Mouse (Mus musculus): Measurements from ENCODE around the gene Abca17.

DNA sequence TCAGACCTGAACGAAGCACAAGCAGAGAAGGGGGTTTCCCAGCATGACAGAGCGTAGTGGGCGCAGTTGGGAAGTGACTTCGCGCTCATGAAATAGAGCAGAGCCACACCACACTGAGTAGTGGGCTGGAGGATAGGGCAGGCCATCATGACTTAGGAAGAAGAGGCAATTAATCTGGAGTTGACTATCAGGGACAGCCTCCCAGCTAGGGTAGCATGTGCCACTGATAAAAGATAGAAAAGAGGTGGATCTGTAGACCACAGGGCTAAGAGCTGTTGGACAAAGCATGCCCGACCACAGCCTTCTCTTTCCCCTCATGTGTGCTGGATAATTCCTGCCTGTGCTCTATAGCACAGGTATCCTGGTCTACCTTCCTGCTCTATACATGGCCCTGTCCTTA is 25.0 kb upstream of the Abca17 start:
- TF ChIP-seq CTCF (IDR thresholded peaks at IDR 0.05; ENCODE audit: insufficient read depth, low read depth, low read length): no peak
- no peak for TF ChIP-seq POLR2A (IDR thresholded peaks at IDR 0.05; ENCODE audit: insufficient read depth, low read depth, low read length)
